Mouse (Mus musculus): ENCODE results near the gene Fdxr.

Gene Fdxr

DNA sequence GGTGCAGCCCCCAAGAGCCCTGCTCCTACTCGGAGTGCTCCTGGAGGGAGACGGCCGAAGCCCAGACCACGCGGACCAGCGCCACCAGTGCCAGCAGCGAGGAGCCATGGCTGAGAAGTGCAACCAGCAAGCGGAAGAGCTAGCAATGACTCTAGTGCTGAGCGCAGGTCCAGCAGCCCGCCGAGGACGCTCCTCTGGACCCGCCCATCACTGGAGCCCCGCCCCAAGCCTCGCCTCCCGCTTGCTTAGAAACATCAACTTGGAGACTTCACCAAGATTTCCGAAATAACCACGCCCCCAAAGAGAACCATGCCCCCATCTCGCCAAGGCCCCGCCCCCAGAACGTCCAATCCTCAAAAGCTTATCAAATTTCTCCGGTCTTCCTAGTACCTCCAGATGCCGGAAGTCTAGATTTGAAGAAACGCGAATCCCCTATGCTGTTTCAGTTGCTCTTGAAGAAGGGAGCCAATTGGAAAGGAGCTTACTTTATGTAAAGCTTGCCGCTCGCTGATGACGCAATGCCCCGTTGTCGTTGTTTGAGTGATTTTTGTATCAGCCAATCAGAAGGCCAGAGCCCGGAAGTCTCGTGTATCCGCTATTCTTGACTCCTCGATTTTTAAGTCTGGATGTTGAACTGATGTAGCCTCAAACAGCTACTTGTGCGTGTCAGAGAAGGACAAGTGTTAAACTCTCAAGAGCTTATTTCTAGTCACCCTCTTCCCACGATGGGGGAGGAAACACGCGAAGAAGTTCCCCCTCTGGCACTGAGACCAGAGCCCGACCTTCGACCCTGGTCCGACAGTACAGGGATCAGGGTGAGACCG, at the start of gene Fdxr:
Gene Fdxr (minus strand): TSS at position 271 of the 824 bp plus-strand sequence.
- DNase-seq (ENCODE audit: low read depth in 2 of 2, low spot score in 2 of 2), result peak; percentile 97 to 99

DNA sequence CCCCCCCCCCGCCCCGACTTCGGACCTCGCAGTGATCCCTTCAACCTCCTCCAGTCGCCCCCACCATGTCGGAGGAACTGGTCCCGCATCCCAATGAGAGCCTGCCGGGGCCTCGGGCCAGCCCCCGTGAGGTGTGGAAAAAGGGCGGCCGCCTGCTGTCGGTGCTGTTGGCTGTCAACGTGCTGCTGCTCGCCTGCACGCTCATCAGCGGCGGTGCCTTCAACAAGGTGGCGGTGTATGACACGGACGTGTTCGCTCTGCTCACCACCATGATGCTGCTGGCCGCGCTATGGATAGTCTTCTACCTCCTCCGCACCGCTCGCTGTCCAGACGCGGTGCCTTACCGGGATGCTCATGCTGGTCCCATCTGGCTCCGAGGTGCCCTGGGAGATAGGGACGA, 46.5 kb upstream of the Fdxr start:
- DNase-seq (ENCODE audit: low read depth in 2 of 2, low spot score in 2 of 2), result no peak

DNA sequence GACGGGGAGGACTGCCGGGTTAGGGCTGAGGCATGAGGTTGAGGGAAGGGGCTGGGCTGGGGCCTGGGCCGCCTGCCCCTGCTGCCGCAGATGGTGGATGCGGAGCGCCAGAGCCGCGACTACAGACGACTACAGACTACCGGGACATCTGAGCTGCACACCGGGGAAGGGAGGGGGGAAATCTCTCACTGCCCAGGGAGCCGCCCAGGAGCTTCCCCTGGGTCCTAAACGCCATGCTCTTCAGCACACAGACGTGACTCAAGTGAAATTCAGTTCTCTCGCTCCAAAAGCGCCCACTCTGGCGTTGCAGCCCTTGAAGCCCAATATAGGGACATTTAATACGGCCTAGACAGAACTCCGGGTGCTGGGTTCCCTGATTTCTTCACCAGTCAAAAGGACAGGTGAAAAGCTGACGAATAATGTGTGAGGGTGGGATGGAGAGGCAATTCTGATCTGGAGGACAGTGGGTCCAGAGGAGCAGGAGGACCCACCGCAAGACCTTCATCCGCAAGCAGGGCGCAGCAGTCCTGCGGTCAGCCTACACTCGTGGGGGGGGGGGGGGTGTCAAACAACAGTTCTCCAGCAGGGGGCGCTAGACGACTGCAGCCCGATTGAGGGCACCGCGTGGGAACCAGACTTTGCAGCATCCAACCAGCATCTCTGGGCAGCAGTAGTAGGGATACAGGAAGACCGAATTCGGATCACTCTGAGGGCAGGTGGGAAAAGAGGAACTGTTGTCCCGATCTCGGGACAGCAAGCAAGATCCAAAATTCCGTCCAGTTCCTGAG, 45.2 kb upstream of the Fdxr start, which contains the start of gene Ush1g:
Gene Ush1g (minus strand): TSS at position 136 of the 788 bp plus-strand sequence.
- DNase-seq (ENCODE audit: low read depth in 2 of 2, low spot score in 2 of 2), result peak; percentile 50 to 51

GRCm38 (mm10) chr11:115319704-115320383, 43.0 kb upstream of the Fdxr start:
- no peak for DNase-seq (ENCODE audit: low read depth in 2 of 2, low spot score in 2 of 2)

DNA sequence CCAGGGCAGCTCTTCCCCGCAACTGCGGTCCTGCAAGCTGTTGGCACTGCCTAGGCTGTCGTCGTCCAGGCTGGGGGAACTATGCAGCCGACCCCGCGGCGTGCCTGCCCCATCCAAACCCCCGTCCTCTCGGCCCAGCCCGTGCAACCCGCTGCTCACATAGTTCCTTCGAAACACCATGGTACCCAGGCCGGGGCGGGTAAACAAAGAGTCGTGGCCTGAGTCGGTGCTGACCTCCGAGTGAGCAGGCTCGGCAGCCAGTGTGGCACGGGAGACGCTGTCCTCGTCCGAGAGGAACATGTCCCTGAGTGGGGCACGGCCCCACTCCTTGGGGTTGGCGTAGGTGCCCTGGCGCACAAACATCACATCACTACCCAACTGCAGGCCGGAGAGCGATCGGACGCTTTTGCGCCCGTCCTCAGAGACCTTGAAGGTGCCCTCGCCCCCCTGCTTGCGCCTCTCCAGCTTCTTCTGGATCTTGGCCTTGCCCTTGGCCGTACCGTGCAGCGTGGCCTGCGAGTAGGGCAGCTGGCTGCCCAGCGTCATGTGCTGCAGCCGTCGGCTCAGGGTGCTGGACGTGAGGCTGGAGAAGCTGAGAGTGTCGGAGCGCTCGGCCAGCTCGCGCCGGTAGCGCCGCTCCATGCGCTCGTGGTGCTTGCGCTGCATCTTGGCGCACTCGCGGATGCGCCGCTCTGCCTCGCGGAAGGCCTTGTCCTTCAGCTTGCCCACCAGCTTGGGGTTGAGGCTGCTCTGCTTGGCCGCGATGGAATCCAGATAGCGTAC, 41.6 kb upstream of the Fdxr start:
- DNase-seq (ENCODE audit: low read depth in 2 of 2, low spot score in 2 of 2), result no peak

DNA sequence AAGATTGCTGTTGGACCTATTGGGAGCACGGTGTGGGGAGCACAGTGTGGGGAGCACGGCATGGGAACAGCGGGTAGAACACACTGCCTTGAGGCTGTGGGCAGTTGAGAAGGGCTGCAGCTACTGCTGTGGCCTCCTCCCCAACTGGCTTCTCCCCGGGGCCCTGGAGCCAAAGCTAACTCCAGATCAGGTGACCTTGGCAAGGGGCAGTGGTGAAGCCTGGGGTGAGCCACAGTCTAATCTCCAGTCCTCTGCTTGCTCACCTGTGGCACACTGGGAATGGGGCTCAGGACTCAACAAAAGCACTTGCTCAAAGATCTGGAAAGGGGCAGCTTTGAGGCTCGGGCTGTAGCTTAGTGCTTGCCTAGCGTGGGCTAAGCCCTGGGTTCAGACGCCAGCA, 40.4 kb upstream of the Fdxr start:
- no peak for DNase-seq (ENCODE audit: low read depth in 2 of 2, low spot score in 2 of 2)

DNA sequence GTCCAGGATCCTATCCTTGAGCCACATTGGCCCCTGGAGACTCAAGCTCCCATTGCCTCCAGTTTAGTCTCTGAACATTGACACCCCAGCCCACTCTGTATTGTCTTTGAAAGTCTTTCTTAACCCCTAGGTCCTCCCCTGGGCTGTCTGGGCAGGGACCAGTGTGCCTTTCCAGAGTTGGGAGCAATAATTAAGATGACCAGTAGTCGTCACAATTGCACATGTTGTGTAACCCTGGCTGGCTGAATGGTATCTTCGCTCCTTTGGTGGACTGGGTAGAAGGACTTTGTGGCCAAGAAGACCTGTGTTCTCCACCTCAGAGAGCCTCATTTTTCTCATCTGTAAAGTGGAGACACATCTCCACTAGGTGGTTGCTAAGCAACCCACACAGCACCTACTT, 37.4 kb upstream of the Fdxr start:
- DNase-seq (ENCODE audit: low read depth in 2 of 2, low spot score in 2 of 2), result no peak

- no peak for DNase-seq (ENCODE audit: low read depth in 2 of 2, low spot score in 2 of 2)
These were observed 31.9 kb upstream of the Fdxr start for GRCm38 (mm10) chr11:115308781-115309180.

DNA sequence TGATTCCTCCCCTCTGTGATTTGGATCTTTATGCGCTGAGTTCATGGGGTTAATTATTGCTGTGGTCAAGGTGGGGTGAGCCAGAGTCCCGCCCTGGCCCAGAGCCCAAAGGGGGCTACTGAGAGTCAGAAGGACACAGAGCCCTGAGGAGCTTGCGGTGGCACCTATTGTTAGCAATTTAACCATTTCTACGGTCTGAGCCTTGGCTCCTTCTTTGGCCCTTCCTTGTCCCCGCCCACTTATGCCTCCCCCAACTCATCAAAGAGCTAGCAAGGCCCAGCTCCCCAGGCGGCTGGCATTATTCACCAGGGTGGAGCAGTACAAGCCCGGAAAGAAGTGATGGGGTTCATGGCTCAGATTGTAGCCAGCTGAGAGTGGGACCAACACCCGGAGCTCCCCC, 30.0 kb upstream of the Fdxr start, which contains the start of gene Otop2:
Gene Otop2 (plus strand): TSS at position 301 of the 400 bp plus-strand sequence.
- no peak for DNase-seq (ENCODE audit: low read depth in 2 of 2, low spot score in 2 of 2)

DNA sequence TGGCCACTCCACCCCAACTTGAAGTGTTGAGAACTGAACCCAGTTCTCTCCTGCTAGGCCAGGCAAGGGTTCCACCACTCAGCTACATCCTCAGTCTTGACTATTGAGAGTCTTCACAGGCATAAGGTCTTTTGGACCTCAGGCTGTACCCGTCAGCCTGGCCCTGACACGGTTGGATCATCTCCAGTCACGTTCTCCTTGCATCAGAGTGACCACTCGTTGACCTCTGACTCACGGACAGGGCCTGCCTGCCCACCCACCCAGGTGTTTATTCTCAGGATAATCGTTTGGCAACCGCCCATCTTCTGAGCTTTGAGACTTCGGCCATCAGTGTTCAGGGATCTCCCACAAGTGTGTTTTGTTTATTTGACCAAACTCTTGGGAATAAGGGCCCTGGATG, 26.3 kb upstream of the Fdxr start:
- DNase-seq (ENCODE audit: low read depth in 2 of 2, low spot score in 2 of 2), result no peak

- DNase-seq (ENCODE audit: low read depth in 2 of 2, low spot score in 2 of 2), result no peak
These were observed 24.5 kb upstream of the Fdxr start for GRCm38 (mm10) chr11:115301351-115301750.

DNA sequence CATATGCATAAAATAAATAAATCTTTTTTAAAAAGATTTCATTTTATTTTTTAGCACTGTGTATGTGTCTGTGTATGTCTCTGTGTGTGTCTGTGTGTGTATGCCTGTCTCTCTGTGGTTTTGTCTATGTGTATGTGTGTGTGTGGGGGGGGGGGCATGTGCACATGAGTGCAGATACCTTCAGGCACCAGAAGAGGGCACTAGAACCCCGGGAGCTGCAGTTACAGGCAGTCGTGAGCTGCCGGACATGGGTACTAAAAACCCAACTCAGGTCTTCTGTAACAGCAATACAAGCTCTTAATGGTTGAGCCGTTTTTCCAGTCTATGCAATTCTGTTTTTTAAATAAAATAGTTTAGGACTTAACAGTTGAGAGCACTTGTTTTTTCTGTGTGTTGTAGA, 23.9 kb upstream of the Fdxr start:
- DNase-seq (ENCODE audit: low read depth in 2 of 2, low spot score in 2 of 2), result no peak

- no peak for DNase-seq (ENCODE audit: low read depth in 2 of 2, low spot score in 2 of 2)
These were observed 21.3 kb upstream of the Fdxr start for GRCm38 (mm10) chr11:115298160-115298559.

- DNase-seq (ENCODE audit: low read depth in 2 of 2, low spot score in 2 of 2), result peak; percentile 65 to 66
These were observed 20.5 kb upstream of the Fdxr start, which contains the start of gene Fads6 for GRCm38 (mm10) chr11:115297214-115297826. Fads6 (minus strand) TSS chr11:115297663.

DNA sequence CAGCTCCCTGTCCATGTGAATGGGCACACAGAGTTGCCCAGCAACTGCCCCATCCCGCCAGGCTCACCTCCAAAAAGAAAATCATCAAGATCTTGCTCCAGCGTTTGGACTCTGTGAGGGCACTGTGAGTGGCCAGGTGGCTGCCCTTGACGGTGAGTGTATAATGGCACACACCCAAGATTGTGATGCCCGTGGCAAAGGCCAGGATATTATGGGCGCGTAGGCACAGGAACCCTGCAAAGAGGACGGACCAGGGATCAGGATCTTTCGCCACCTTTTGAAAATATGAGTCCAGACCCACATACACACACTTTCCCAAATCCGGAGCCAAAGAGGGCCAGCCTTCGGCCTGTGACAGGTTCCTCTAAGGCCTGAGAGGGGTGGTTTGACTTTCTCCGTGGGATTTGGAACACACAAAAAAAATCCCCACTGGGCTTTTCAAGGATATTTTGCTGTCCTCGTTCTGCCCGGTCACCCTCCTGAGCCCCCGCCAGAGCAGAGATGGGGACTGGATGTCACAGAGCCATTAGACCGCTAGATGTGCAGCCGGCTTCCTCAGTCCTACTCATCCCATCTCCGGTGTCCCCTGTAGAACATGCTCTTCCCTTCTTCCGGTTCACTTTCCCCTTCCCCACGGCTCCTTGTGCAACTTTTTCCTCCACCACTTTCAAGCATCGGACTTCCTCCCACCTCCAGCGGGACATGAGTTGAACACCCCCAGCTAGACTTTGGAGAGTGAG, 19.8 kb upstream of the Fdxr start:
- DNase-seq (ENCODE audit: low read depth in 2 of 2, low spot score in 2 of 2), result no peak

DNA sequence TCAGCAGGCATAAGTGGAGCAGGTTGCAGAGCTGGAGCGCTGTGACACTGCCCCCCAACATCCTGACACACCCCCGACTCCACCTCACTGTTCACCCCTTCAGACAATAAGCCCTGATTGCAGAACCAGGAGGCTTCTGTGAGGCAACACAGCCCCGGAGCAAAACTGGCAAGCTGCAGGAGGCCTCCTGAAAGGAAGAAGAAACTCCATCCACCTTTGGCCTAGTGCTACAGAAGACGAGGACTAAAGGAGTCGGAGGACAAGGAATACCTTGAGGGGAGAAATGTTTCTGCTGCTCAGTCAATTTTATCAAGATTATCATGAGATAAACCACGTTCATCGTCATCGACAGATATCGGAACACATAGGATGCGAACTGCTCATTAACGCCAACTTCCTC, 19.1 kb upstream of the Fdxr start:
- no peak for DNase-seq (ENCODE audit: low read depth in 2 of 2, low spot score in 2 of 2)

- DNase-seq (ENCODE audit: low read depth in 2 of 2, low spot score in 2 of 2), result no peak
These were observed 16.0 kb upstream of the Fdxr start for GRCm38 (mm10) chr11:115292631-115293375.

GRCm38 (mm10) chr11:115291503-115291902, 14.7 kb upstream of the Fdxr start:
- DNase-seq (ENCODE audit: low read depth in 2 of 2, low spot score in 2 of 2), result no peak

GRCm38 (mm10) chr11:115290919-115291318, 14.1 kb upstream of the Fdxr start:
- no peak for DNase-seq (ENCODE audit: low read depth in 2 of 2, low spot score in 2 of 2)
